Mouse (Mus musculus) layer of hippocampus, postnatal 10 days (tissue): ENCODE measurements around the gene Gm826. TPM values are rescaled to one million over a fixed set of nuclear protein-coding genes. Genes with fewer than 3 reads are reported as not detected.

Experiments used
- DNase-seq, 2 experiments: peaks; one replicate each; pipeline ENCODE4 v3.0.0; 2021; ENCODE audit warnings: low spot score in 2 of 2
- total RNA-seq, 2 experiments: library from RNA; stranded (reverse); gene quantifications; 2 replicates each; pipeline ENCODE4 v1.2.3; 2021

Gene Gm826
- total RNA-seq, 2 experiments from 2014 or later, result 0.73 TPM; not detected in 1

- DNase-seq, result no peak
These were observed 35.4 kb downstream of the Gm826 start for GRCm38 (mm10) chr2:160298586-160298985.

GRCm38 (mm10) chr2:160288538-160289151 lies 45.3 kb downstream of the Gm826 start:
- DNase-seq, result no peak

GRCm38 (mm10) chr2:160275959-160276657 lies 57.9 kb downstream of the Gm826 start:
- DNase-seq, result no peak

GRCm38 (mm10) chr2:160267828-160268453 lies 66.0 kb downstream of the Gm826 start:
- DNase-seq, result no peak

- no peak for DNase-seq
These were observed 70.1 kb downstream of the Gm826 start for GRCm38 (mm10) chr2:160263861-160264260.

GRCm38 (mm10) chr2:160261538-160261937 lies 72.4 kb downstream of the Gm826 start:
- DNase-seq, result no peak

Other genes starting within 250 kb of the Gm826 start
- gene Mafb, start 32.9 kb upstream of the Gm826 start, total RNA-seq, result 10 to 100 TPM; 12.0 to 12.2 TPM